Mouse (Mus musculus): ENCODE results near the gene Hspa12a. TPM values are rescaled to one million over a fixed set of nuclear protein-coding genes. Genes with fewer than 3 reads are reported as not detected.

The Hspa12a gene
- polyA plus RNA-seq, 1 experiment from 2014 or later: 4.8 TPM

GRCm38 (mm10) chr19:58759423-58759822, 184.0 kb downstream of the Hspa12a start, which contains the start of gene Pnliprp2:
Gene Pnliprp2 (plus strand): TSS chr19:58759719.
- H3K27me3 ChIP-seq (replicated peaks; ENCODE audit: control insufficient read depth, insufficient read depth, low read length): no peaks in the 10 kb centered on the region
- H3K27ac ChIP-seq (ENCODE audit: low read depth): no peak within 1 kb of the TSS
- WGBS: 33% methylated on average over 9 of the region's 9 CpGs
- no peak within 1 kb of the TSS for H3K9ac ChIP-seq (ENCODE audit: low read length)
- peak; percentile 89 for ATAC-seq (replicated peaks; ENCODE audit: low FRiP score, low TSS enrichment, low read depth)
- H3K9me3 ChIP-seq (ENCODE audit: control insufficient read depth, low read length): no peaks in the 10 kb centered on the region
- no peak within 1 kb of the TSS for H3K4me2 ChIP-seq (ENCODE audit: low read length)
- H3K4me3 ChIP-seq (ENCODE audit: low read depth, low read length): no peak within 1 kb of the TSS
- H3K36me3 ChIP-seq (ENCODE audit: control insufficient read depth, insufficient read depth, low read length): no peaks in the 10 kb centered on the region
- peak; percentile 83 for DNase-seq (ENCODE audit: low spot score)
- peaks cover 9% of the 10 kb centered on the region; the same call in 1 of the 2 replicates for H3K4me1 ChIP-seq (replicated peaks; ENCODE audit: control insufficient read depth, insufficient read depth, low read length)

- Histone ChIP-seq H3K9me3 (ENCODE audit: control insufficient read depth, low read length) (no peaks in the 10 kb centered on the region), H3K4me3 (ENCODE audit: low read depth, low read length) (no peak overlapping the region), H3K27me3 (replicated peaks; ENCODE audit: control insufficient read depth, insufficient read depth, low read length) (no peaks in the 10 kb centered on the region), H3K9ac (ENCODE audit: low read length) (no peak overlapping the region), H3K27ac (ENCODE audit: low read depth) (no peak overlapping the region), H3K36me3 (ENCODE audit: control insufficient read depth, insufficient read depth, low read length) (no peaks in the 10 kb centered on the region), H3K4me1 (replicated peaks; ENCODE audit: control insufficient read depth, insufficient read depth, low read length) (peaks cover 9% of the 10 kb centered on the region; the same call in 1 of the 2 replicates), H3K4me2 (ENCODE audit: low read length) (no peak overlapping the region)
- ATAC-seq (replicated peaks; ENCODE audit: low FRiP score, low TSS enrichment, low read depth) (0 out of 2 replicates have a peak, but pooled peaks have one; percentile 6), DNase-seq (ENCODE audit: low spot score) (no peak)
- 69% methylated on average over 4 of the region's 4 CpGs for WGBS
Observed at GRCm38 (mm10) chr19:58758871-58759270, 184.6 kb downstream of the Hspa12a start.

GRCm38 (mm10) chr19:58751504-58751903, 191.9 kb downstream of the Hspa12a start:
- Histone ChIP-seq H3K4me3 (ENCODE audit: low read depth, low read length) (no peak overlapping the region), H3K9ac (ENCODE audit: low read length) (no peak overlapping the region), H3K27ac (ENCODE audit: low read depth) (no peak overlapping the region), H3K4me1 (replicated peaks; ENCODE audit: control insufficient read depth, insufficient read depth, low read length) (no peaks in the 10 kb centered on the region), H3K27me3 (replicated peaks; ENCODE audit: control insufficient read depth, insufficient read depth, low read length) (no peaks in the 10 kb centered on the region), H3K4me2 (ENCODE audit: low read length) (no peak overlapping the region), H3K9me3 (ENCODE audit: control insufficient read depth, low read length) (no peaks in the 10 kb centered on the region), H3K36me3 (ENCODE audit: control insufficient read depth, insufficient read depth, low read length) (no peaks in the 10 kb centered on the region)
- no peak for ATAC-seq (replicated peaks; ENCODE audit: low FRiP score, low TSS enrichment, low read depth)
- WGBS: 64% methylated on average over 2 of the region's 2 CpGs
- no peak for DNase-seq (ENCODE audit: low spot score)

- Histone ChIP-seq H3K9ac (ENCODE audit: low read length) (no peak overlapping the region), H3K4me1 (replicated peaks; ENCODE audit: control insufficient read depth, insufficient read depth, low read length) (no peaks in the 10 kb centered on the region), H3K4me2 (ENCODE audit: low read length) (no peak overlapping the region), H3K27me3 (replicated peaks; ENCODE audit: control insufficient read depth, insufficient read depth, low read length) (no peaks in the 10 kb centered on the region), H3K36me3 (ENCODE audit: control insufficient read depth, insufficient read depth, low read length) (no peaks in the 10 kb centered on the region), H3K4me3 (ENCODE audit: low read depth, low read length) (no peak overlapping the region), H3K27ac (ENCODE audit: low read depth) (no peak overlapping the region), H3K9me3 (ENCODE audit: control insufficient read depth, low read length) (no peaks in the 10 kb centered on the region)
- WGBS: 51% methylated on average over 2 of the region's 2 CpGs
- no peak for ATAC-seq (replicated peaks; ENCODE audit: low FRiP score, low TSS enrichment, low read depth)
- no peak for DNase-seq (ENCODE audit: low spot score)
Observed at GRCm38 (mm10) chr19:58750822-58751221, 192.6 kb downstream of the Hspa12a start.

GRCm38 (mm10) chr19:58747498-58748000, 195.9 kb downstream of the Hspa12a start:
- no peak for DNase-seq (ENCODE audit: low spot score)
- no peaks in the 10 kb centered on the region for H3K36me3 ChIP-seq (ENCODE audit: control insufficient read depth, insufficient read depth, low read length)
- no peak for ATAC-seq (replicated peaks; ENCODE audit: low FRiP score, low TSS enrichment, low read depth)
- H3K27me3 ChIP-seq (replicated peaks; ENCODE audit: control insufficient read depth, insufficient read depth, low read length): no peaks in the 10 kb centered on the region
- 0 out of 2 replicates have a peak, but pooled peaks cover 3% of the 10 kb centered on the region for H3K4me1 ChIP-seq (replicated peaks; ENCODE audit: control insufficient read depth, insufficient read depth, low read length)
- H3K4me2 ChIP-seq (ENCODE audit: low read length): no peak overlapping the region
- no peak overlapping the region for H3K4me3 ChIP-seq (ENCODE audit: low read depth, low read length)
- H3K9me3 ChIP-seq (ENCODE audit: control insufficient read depth, low read length): no peaks in the 10 kb centered on the region
- 88% methylated on average over 9 of the region's 9 CpGs for WGBS
- no peak overlapping the region for H3K27ac ChIP-seq (ENCODE audit: low read depth)
- no peak overlapping the region for H3K9ac ChIP-seq (ENCODE audit: low read length)

Small RNA genes within 50 kb of the gene (microRNA-seq; reads per million reads assigned to microRNA genes)
- 4.1 reads per million, percentile 32 among the genes with 10 or more reads in this experiment for gene Mir3086

Other genes starting within 250 kb of the Hspa12a start
- 2.1 and 471 TPM in 2 replicates for gene Pnliprp1, start 214.8 kb downstream of the Hspa12a start, polyA plus RNA-seq (2014; fragmentation: Nextera tagmentation; extraction: Ambion mirVana)
- 2.8 and 4.4 TPM in 2 replicates for gene Pnliprp2, start 183.9 kb downstream of the Hspa12a start, polyA plus RNA-seq (2014; fragmentation: Nextera tagmentation; extraction: Ambion mirVana)
- gene 1700019N19Rik, start 149.2 kb downstream of the Hspa12a start, polyA plus RNA-seq (2014; fragmentation: Nextera tagmentation; extraction: Ambion mirVana): not detected in 2 replicates
- 0.23 TPM in 2 replicates for gene Eno4, start 229 bp downstream of the Hspa12a start, polyA plus RNA-seq (2014; fragmentation: Nextera tagmentation; extraction: Ambion mirVana)
- gene Shtn1, start 132.4 kb upstream of the Hspa12a start, polyA plus RNA-seq (2014; fragmentation: Nextera tagmentation; extraction: Ambion mirVana): 18.2 and 18.7 TPM in 2 replicates
- gene Vax1, start 226.4 kb upstream of the Hspa12a start, polyA plus RNA-seq (2014; fragmentation: Nextera tagmentation; extraction: Ambion mirVana): not detected in 2 replicates

Measured in intestine, embryonic 14.5 days (tissue).